Mouse (Mus musculus) cortical plate, adult 2 months (tissue): ENCODE measurements around the gene Pnpla3. TPM values are rescaled to one million over a fixed set of nuclear protein-coding genes. Genes with fewer than 3 reads are reported as not detected.
A peak's percentile ranks its signal among the peaks of the same experiment; 100 is the strongest.

Source experiments
- H3K27ac ChIP-seq: fragments of 200-500 bp; 2 replicates; pipeline ENCODE4 v1.5.1; 2012; ENCODE audit warnings: low read length, control low read depth, inconsistent platforms; ENCODE audit not compliant: insufficient read depth
- H3K4me1 ChIP-seq: fragments of 200-500 bp; 2 replicates; pipeline ENCODE4 v1.6.1; 2011; ENCODE audit warnings: low read length; ENCODE audit not compliant: control insufficient read depth, insufficient read depth
- H3K4me3 ChIP-seq: fragments of 200-500 bp; 2 replicates; pipeline ENCODE4 v1.5.1; 2011; ENCODE audit warnings: mild to moderate bottlenecking, low read length, control low read depth; ENCODE audit not compliant: insufficient read depth
- CTCF ChIP-seq: fragments of 200-500 bp; IDR thresholded peaks from 2 replicates; pipeline ENCODE4 v1.5.1; 2011; ENCODE audit warnings: mild to moderate bottlenecking, control low read depth, low read length; ENCODE audit not compliant: insufficient read depth; ENCODE audit errors: extremely low read depth
- POLR2A ChIP-seq: fragments of 200-500 bp; IDR thresholded peaks from 2 replicates; pipeline ENCODE4 v1.6.1; 2011; ENCODE audit warnings: mild to moderate bottlenecking, low read length, control low read depth; ENCODE audit not compliant: insufficient read depth; ENCODE audit errors: extremely low read depth
- polyA plus RNA-seq: library from polyadenylated mRNA; depleted of rRNA; stranded (reverse); fragments of >200 nt; gene quantifications from 2 replicates; pipeline ENCODE4 v1.2.3, GENCODE M21; 2012

The Pnpla3 gene
- polyA plus RNA-seq, 1 experiment: 20.4 TPM

DNA sequence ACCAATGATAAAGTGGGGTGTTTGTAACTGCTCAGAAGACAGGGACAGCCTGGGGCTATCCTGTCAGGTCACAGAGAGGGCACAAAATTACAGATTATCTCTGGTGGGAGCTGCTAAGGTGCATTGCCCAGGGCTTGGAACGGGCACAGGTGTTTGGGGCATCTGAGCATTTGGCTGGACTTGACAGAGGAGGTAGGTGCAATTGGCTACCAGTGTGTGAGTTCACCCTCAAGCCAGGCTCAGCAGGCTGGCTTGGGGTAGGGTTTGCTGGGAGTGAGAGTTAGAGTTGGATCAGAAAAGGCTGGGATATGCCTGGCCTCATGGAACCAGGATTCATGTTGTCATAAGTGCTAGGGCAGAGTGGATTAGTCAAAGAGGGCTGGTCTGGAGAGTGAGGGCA lies 1.9 kb downstream of the Pnpla3 start:
- no peak for TF ChIP-seq CTCF
- no peak for TF ChIP-seq POLR2A
- H3K4me1 ChIP-seq: no peaks in the 10 kb centered on the region
- no peak overlapping the region for H3K27ac ChIP-seq
- H3K4me3 ChIP-seq: no peak overlapping the region; the same call in 1 of the 2 replicates

- TF ChIP-seq CTCF: no peak
- no peak for TF ChIP-seq POLR2A
- H3K4me1 ChIP-seq: no peaks in the 10 kb centered on the region
- H3K27ac ChIP-seq: no peak overlapping the region
- no peak overlapping the region for H3K4me3 ChIP-seq
Observed at GRCm38 (mm10) chr15:84171166-84171565, 3.5 kb downstream of the Pnpla3 start.

DNA sequence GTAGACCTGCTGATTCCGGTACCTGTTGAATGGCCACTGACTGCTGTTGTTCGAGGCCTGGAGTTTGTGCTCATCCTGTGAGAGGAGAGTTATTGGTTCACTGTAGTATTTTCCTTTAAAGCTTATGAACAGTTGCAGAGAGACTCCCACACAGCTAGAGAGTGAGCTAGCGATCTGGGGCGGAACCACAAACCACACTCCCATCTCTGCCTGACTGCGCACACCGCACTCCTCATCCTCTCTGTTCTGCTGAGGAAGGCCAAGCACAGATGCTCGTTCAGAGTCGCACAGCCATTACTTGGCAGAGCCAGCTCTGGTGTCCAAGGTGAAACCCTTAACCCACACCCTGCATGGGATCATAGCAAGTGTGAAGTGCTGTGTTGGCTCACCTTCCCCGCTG lies 11.1 kb downstream of the Pnpla3 start:
- H3K4me1 ChIP-seq: no peaks in the 10 kb centered on the region
- no peak overlapping the region for H3K4me3 ChIP-seq
- no peak overlapping the region for H3K27ac ChIP-seq
- TF ChIP-seq CTCF (no peak), POLR2A (no peak)

DNA sequence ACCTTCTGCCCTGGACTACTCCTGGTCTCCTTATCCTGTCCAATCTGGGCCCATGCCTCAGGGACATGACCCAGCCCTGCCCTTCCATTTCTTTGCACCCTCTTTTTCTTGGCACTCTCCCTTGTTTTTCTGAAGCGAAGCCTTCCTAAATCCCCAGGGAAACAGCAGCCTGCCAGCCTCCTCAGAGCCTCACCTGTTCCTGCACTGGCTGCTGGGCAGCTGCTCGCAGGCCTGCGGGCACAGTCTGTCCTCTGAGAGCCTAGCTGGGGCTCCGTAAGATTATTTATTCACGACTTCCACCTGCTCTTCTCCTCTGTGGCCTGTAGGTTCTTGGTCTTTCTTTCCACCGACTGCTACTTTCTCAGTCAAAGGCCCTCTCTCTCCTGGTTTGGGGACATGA lies 14.4 kb downstream of the Pnpla3 start:
- TF ChIP-seq CTCF (no peak), POLR2A (no peak)

GRCm38 (mm10) chr15:84183967-84184366 lies 16.3 kb downstream of the Pnpla3 start:
- no peak overlapping the region for H3K27ac ChIP-seq
- H3K4me3 ChIP-seq: no peak overlapping the region
- no peak for TF ChIP-seq CTCF
- no peak for TF ChIP-seq POLR2A
- no peaks in the 10 kb centered on the region for H3K4me1 ChIP-seq

More for the DNA sequence above, 14.4 kb downstream of the Pnpla3 start:
- H3K4me1 ChIP-seq: no peaks in the 10 kb centered on the region
- no peak overlapping the region for H3K4me3 ChIP-seq
- no peak overlapping the region for H3K27ac ChIP-seq

GRCm38 (mm10) chr15:84186196-84186595 lies 18.6 kb downstream of the Pnpla3 start:
- Histone ChIP-seq H3K4me3 (no peak overlapping the region), H3K4me1 (no peaks in the 10 kb centered on the region)
- TF ChIP-seq POLR2A (no peak), CTCF (no peak)

DNA sequence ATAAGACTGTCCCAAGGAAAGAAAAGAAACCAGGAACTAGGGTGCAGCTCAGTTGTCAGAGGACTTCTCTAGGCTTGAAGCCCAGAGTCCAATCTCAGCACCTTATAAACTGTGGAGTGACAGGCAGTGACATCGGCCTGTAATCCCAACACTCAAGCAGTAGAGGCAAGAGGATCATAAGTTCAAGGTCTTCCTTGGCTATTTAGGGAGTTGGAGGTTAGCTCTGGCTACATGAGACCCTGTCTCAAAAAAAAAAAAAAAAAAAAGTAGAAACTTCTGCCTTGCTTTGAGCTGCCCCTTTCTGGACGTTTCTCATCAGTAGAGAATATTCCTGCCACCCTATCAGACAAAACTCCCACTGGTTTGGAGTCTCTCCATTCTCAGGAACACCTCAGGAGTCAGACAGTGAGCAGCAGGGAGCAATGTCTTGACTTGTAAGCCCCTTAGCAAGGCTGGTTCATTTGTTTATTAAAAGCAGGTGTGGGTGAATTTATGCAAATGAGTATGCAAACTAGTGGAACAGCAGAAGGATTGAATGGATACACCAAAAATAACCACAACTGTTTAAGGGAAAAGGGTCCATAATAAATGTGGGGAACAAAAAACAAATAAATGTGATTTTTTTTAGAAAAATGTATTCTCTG lies 21.4 kb downstream of the Pnpla3 start:
- H3K4me1 ChIP-seq: peaks cover 2% of the 10 kb centered on the region; the same call in 1 of the 2 replicates
- TF ChIP-seq POLR2A (no peak), CTCF (no peak)
- H3K27ac ChIP-seq: no peak overlapping the region
- no peak overlapping the region for H3K4me3 ChIP-seq

More at GRCm38 (mm10) chr15:84186196-84186595, 18.6 kb downstream of the Pnpla3 start:
- no peak overlapping the region for H3K27ac ChIP-seq

DNA sequence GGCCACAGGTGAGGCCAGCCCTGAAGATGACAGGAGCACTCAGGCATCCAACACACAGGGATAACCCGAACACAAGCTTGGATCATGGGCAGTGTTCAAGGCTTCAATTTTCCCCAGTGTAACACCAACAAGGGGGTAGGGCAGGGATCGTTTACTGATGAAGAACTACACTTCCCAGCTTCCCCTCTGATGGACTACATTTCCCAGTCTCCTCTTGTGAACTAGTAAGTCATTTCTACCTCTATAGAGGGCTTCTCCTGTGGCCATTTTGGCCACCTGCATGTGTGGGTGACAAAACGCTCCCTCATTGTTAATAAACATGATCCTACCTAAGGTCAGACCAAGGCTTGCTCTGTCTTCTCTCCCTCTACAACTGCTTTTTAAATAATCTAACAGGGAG lies 22.2 kb downstream of the Pnpla3 start:
- H3K27ac ChIP-seq: no peak overlapping the region
- no peak for TF ChIP-seq POLR2A
- no peak for TF ChIP-seq CTCF
- no peak overlapping the region for H3K4me3 ChIP-seq
- H3K4me1 ChIP-seq: peaks cover 2% of the 10 kb centered on the region; the same call in 1 of the 2 replicates

DNA sequence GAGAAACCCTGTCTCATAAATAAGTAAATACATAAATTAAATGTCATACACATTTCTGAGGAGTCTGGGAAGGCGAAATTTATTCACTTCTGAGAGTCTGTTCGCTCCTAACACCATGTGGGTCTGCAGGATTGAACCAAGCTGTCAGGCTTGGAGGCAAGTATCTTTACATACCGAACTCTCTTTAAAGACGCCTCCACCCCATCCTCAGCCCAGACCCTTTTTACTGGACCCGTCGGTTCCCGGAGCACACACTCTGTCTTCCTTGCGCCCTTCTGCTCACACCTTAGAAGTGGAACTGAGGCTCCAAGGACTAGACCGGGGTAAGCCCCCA lies 24.1 kb downstream of the Pnpla3 start:
- TF ChIP-seq CTCF (no peak), POLR2A (no peak)
- peaks cover 2% of the 10 kb centered on the region; the same call in 1 of the 2 replicates for H3K4me1 ChIP-seq
- 0 out of 2 replicates have a peak overlapping the region, but pooled peaks have one; percentile 1 for H3K27ac ChIP-seq
- peak overlapping the region; percentile 61 for H3K4me3 ChIP-seq

DNA sequence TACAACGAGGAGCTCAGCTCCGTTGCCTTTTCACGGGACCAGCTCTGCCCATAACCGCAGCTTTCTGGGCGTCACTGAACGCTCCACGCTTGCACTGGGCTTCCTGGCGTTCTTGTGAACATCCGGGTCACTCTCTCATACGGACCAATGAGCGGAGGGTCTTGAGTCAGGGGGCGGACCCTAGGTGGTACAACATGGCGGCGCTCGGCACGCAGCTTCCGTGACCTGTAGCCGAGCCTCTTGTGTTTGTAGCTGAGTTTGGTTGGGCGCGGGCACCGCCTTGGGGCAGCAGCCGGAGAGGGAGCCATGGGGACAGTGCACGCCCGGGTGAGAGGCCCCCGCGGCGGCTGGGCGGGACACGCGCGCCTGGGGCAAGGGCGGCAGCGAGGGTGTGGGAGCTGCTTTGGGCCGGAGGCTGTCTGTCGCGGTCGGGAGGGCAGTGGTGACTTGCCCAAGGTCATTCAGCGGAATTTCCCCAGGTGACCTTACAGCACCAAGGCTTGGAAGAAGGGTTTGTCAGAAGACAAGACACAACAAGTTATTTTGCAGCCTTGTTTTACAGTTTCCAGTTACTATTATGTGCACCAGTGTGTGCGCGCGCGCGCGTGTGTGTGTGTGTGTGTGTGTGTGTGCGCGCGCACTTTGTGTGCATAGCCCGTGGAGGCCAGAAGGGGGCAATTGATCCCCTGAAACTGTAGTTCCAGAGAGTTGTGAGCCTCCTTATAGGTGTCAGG lies 24.6 kb downstream of the Pnpla3 start, which contains the start of gene Samm50:
Gene Samm50 (plus strand): TSS at position 184 of the 734 bp plus-strand sequence.
- H3K4me1 ChIP-seq: peaks cover 2% of the 10 kb centered on the region; the same call in 1 of the 2 replicates
- no peak for TF ChIP-seq CTCF
- TF ChIP-seq POLR2A: peak; percentile 97
- peak within 1 kb of the TSS; percentile 47; the same call in 1 of the 2 replicates for H3K27ac ChIP-seq
- peak within 1 kb of the TSS; percentile 61 for H3K4me3 ChIP-seq
